Mouse (Mus musculus) myocyte (in vitro differentiated cells): ENCODE measurements around the gene Daglb.

Experiments used
- CEBPB ChIP-seq: IDR thresholded peaks from 2 replicates; pipeline ENCODE4 v1.6.1; 2011; ENCODE audit warnings: mild to moderate bottlenecking, moderate library complexity; ENCODE audit not compliant: poor library complexity, insufficient read depth, severe bottlenecking
- E2F4 ChIP-seq: IDR thresholded peaks from one replicate; pipeline ENCODE4 v1.6.1; 2011; ENCODE audit warnings: mild to moderate bottlenecking, control low read depth, moderate library complexity; ENCODE audit not compliant: insufficient read depth
- MAX ChIP-seq: IDR thresholded peaks from one replicate; pipeline ENCODE4 v1.6.1; 2011; ENCODE audit warnings: low read depth, mild to moderate bottlenecking, control low read depth
- POLR2A ChIP-seq: IDR thresholded peaks from one replicate; pipeline ENCODE4 v1.6.1; 2011; ENCODE audit warnings: low read depth, mild to moderate bottlenecking, control low read depth, moderate library complexity; ENCODE audit not compliant: insufficient read length
- POLR2AphosphoS2 ChIP-seq: IDR thresholded peaks from one replicate; pipeline ENCODE4 v1.6.1; 2011; ENCODE audit warnings: low read depth, control low read depth; ENCODE audit not compliant: insufficient read length
- REST ChIP-seq: IDR thresholded peaks from one replicate; pipeline ENCODE4 v1.6.1; 2011; ENCODE audit warnings: mild to moderate bottlenecking, control low read depth, moderate library complexity; ENCODE audit not compliant: insufficient read depth, insufficient read length
- SRF ChIP-seq: IDR thresholded peaks from one replicate; pipeline ENCODE4 v1.6.1; 2011; ENCODE audit warnings: low read depth; ENCODE audit not compliant: control insufficient read depth, insufficient read length
- USF1 ChIP-seq: IDR thresholded peaks from one replicate; pipeline ENCODE4 v1.6.1; 2011; ENCODE audit warnings: low read depth, mild to moderate bottlenecking, control low read depth, moderate library complexity

DNA sequence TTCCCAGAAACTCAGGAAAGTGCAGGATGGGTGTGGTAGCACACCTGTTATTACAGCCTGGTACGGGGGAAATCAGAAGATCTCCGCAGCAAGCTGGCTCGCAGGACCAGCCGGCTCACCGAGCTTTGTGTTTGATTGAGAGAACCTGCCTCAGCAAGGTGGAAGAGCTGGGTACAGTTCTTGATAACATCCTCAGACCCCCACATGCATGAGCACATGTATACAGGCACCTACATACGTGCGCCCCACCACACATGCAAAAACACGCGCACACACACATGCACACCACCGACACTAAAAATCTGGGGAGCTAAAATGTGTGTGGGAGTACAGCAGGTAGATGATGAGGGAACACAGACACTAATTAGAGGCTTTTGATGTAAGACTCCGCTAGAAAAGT lies 713 bp upstream of the Daglb start:
- no peak for TF ChIP-seq CEBPB
- no peak for TF ChIP-seq POLR2A
- TF ChIP-seq POLR2AphosphoS2 = no peak
- TF ChIP-seq E2F4 = no peak
- TF ChIP-seq MAX = no peak
- TF ChIP-seq USF1 = no peak
- TF ChIP-seq REST = no peak
- no peak for TF ChIP-seq SRF
